Mouse (Mus musculus) bone marrow, adult 2 months (tissue): ENCODE measurements at regions not wholly inside any gene's neighbourhood (a gene's known extent, or its start where the extent isn't known, plus 50 kb on each side); places are given as distances from the start of the nearest gene placed in this dataset.

Experiments
- H3K27ac ChIP-seq: fragments of 200-500 bp; 2 replicates; pipeline ENCODE4 v1.5.1; 2012; ENCODE audit warnings: low read depth, mild to moderate bottlenecking, control low read depth, inconsistent platforms, low read length; ENCODE audit not compliant: control insufficient read depth, poor library complexity, insufficient read depth
- H3K4me1 ChIP-seq: fragments of 200-500 bp; 2 replicates; pipeline ENCODE4 v1.6.1; 2011; ENCODE audit warnings: low read length; ENCODE audit not compliant: control insufficient read depth, insufficient read depth
- H3K4me3 ChIP-seq: fragments of 200-500 bp; replicated peaks from 2 replicates; pipeline ENCODE3; 2011; ENCODE audit warnings: mild to moderate bottlenecking, low read depth, low read length, control low read depth; ENCODE audit not compliant: control insufficient read depth
- CTCF ChIP-seq: fragments of 200-500 bp; IDR thresholded peaks from 2 replicates; pipeline ENCODE4 v1.5.1; 2011; ENCODE audit warnings: low read length, control low read depth; ENCODE audit not compliant: control insufficient read depth, insufficient read depth
- POLR2A ChIP-seq: fragments of 200-500 bp; IDR thresholded peaks from 2 replicates; pipeline ENCODE4 v1.6.1; 2011; ENCODE audit warnings: low read depth, mild to moderate bottlenecking, control low read depth, low read length, borderline replicate concordance; ENCODE audit not compliant: control insufficient read depth
- WGBS: fragments of 180-500 bp; shearing (Covaris S2); methylation state at CpG from one replicate; pipeline ENCODE4 v1.1.7; 2018; 5-methylcytosine and 5-hydroxymethylcytosine counted together

DNA sequence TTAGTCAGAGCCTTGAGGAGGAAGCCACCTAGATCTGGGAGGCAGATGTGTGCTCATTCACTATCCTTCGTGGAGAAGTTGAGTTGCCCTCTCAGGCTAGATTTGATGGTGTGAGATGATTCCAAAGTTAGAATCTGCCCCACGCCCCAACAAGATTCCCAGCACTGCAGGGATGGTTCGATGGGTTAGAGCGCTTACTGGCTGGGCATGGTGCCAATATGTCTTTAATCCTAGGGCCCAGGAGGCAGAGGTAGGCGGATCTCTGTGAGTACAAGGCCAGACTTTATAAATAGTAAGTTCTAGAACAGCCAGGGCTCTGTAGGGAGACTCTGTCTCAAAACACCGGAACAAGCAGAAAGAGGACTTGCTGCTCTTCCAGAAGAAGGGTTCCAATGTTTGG is 65.3 kb upstream of the Wnt7b start:
- Histone ChIP-seq H3K4me1 (no peaks in the 10 kb centered on the region), H3K4me3 (no peak overlapping the region), H3K27ac (no peak overlapping the region)
- TF ChIP-seq POLR2A = no peak
- no peak for TF ChIP-seq CTCF
- WGBS = 50% methylated on average over 6 of the region's 6 CpGs

DNA sequence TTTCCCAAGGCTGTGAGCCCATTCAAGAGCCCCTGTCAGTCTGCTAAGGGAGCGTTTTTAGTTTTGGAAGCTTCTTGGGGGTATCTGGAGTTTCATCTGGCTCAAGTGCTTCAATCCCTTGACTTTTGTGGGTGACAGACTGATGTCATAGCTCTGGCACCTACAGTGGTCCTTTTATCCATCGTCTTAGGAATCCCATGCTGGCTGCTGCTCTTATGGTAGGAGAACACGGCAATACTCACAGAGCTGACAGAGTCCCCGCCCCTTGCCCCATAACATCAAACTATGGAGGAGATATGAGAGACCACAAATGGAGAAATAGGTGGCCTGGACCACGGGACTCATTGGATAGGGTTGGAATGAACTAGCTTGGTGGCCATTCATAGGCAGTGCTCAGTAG is 68.0 kb upstream of the Wnt7b start:
- Histone ChIP-seq H3K27ac (no peak overlapping the region), H3K4me3 (no peak overlapping the region), H3K4me1 (no peaks in the 10 kb centered on the region; the same call in 1 of the 2 replicates)
- TF ChIP-seq POLR2A (no peak), CTCF (no peak)
- 72% methylated on average over 5 of the region's 5 CpGs for WGBS

DNA sequence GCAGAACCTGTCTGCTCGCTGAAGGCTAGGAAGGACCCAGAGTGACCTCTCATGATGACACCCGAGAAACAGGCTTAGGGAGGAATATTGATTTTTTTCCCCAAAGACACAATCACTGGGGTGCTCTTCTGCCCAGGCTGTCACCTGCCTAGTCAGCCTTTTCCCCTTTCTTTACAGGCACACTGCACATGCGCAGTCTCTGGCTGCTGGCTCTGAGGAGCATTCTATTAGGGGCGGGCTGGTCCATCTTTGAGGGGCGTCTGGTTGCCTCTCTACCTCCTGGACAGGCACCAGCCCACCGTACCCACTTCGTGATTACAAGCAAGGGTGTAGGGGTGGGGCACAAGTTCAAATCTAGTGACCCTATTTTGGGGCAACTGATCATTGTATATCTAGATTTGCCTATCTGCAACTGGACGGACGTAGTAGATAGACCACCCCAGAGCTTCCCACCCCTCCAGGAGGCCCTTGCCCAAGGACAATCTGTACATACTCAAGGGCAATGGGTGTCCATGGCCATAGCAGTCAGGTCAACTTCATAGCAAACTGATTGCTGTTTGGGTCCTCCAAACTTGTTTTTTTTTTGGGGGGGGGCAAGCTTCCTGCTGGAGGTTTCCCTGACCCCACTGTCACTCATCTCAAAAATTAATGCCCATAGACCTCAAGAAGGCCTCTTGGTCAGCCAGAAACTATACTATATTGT is 69.6 kb upstream of the Wnt7b start:
- no peaks in the 10 kb centered on the region; the same call in 1 of the 2 replicates for H3K4me1 ChIP-seq
- H3K4me3 ChIP-seq = no peak overlapping the region
- no peak for TF ChIP-seq POLR2A
- TF ChIP-seq CTCF = no peak
- 84% methylated on average over 9 of the region's 9 CpGs for WGBS
- H3K27ac ChIP-seq = no peak overlapping the region

DNA sequence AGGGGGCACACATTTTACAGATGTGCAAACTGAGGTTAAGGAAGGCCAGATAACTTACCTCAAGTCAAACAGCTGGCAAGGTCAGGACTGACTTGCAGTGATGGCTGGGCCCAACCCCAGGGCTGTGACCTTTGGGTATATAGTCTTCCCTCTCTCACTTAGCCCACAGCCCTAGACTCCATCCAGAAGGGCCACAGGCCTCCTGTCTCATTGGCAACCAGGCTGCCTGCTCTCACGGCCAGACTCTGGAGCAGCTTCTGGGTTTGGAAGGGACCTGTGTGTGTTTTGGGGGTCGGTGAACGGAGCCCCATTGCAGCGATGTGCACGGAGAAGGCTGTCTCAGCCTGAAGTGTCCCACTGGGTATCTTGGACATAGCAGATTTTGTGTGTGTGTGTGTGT is 70.2 kb upstream of the Wnt7b start:
- H3K4me3 ChIP-seq = no peak overlapping the region
- peak overlapping the region; percentile 13; the same call in 1 of the 2 replicates for H3K27ac ChIP-seq
- WGBS = 76% methylated on average over 5 of the region's 5 CpGs
- TF ChIP-seq CTCF (no peak), POLR2A (no peak)
- no peaks in the 10 kb centered on the region; the same call in 1 of the 2 replicates for H3K4me1 ChIP-seq

DNA sequence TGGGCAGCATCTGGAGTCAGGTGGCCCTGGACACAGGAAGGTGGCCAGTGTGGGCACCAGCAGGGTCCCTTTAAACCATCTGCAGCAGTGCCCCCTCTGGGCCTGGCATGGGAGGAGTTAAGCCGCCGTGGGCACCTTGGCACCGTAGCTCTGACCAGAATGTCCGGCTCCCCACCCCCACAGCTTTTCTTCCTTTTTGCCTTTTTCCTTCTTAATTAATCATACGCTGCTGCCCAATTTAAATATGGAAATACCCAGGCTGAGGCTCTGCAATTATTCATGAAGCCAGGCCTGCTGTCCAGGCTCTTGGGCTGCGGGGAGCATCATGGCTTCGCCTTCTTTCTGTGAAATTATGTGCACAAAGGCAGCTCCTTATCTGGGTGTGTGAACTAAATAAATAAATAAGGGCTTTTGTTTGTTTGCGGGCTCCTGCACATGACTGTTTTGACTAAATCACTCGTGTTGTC is 70.6 kb upstream of the Wnt7b start:
- no peaks in the 10 kb centered on the region; the same call in 1 of the 2 replicates for H3K4me1 ChIP-seq
- H3K4me3 ChIP-seq = no peak overlapping the region
- WGBS = 20% methylated on average over 9 of the region's 9 CpGs
- TF ChIP-seq POLR2A = no peak
- no peak for TF ChIP-seq CTCF
- H3K27ac ChIP-seq = peak overlapping the region; percentile 13; the same call in 1 of the 2 replicates

DNA sequence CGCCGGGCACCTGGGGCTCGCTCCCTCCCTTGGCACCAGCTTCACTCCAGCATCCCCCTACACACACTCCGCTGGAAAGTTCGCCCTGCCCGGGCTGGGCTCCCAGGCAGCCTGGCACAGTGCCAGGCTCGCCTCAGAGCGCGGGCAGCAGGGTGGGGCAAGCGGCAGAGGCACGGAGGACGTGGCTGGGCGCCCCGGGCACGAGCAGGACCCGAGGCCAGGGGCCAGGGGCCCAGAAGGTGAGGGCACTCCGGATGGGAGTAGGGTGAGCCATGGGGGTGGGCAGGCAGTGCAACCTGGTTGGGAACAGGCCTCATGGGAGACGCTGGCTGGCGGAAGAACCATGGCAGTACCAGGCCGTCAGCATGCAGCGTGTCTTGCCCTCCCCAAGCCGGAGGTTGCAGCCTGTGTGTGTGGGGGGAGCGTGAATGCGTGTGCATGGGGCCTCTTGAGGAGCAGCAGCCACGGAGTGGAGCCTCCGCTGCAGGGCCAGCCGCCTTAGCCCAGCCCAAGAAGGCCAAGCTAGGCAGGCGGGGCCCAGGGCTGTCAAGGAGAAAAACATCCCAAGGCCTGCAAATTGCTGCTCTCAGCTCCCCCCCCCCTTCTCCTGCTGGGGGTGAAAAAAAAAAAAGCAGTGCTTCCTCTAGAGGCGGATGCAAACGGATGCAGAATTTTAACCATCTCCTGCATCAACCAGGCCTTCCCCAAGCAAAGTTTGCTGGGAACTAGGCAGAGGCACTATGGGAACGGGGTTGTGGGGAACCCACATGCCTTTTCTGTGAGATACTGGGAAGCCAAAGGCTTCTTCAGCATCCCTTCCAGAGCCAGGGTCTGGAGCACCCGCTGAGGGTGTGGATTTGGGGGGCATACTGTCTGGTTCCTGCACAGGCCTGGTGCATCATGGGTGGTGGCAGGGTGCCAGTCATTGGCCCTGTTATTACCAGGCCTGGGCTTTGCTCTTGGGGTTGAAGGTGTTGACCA is 71.4 kb upstream of the Wnt7b start:
- TF ChIP-seq CTCF (no peak), POLR2A (peak; percentile 61; the same call in 1 of the 2 replicates)
- under 1% methylated on average over 32 of the region's 32 CpGs for WGBS
- H3K4me3 ChIP-seq = peak overlapping the region; percentile 93
- H3K4me1 ChIP-seq = no peaks in the 10 kb centered on the region; the same call in 1 of the 2 replicates
- peak overlapping the region; percentile 91 for H3K27ac ChIP-seq

DNA sequence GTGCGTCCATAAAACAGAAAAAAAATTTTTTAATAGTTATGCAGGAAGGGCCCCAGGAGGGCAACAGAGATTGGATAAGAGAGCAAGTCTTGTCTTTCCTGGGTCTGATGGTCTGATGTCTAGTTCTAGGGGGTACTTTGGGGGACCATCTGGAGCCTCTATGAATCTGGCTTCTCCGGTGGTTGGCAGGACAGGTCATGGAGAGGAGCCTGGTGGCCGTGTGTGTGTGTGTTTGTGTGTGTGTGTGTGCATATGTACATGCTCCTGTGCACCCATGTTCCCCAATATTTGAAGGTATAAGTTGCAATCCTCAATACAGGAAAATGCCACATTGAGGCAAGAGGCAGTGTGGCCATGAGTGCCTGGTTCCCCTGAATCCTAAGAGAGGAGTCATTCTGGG is 72.5 kb upstream of the Wnt7b start:
- no peak for TF ChIP-seq POLR2A
- TF ChIP-seq CTCF = no peak
- H3K4me3 ChIP-seq = no peak overlapping the region
- 78% methylated on average over 3 of the region's 3 CpGs for WGBS
- no peak overlapping the region for H3K27ac ChIP-seq
- H3K4me1 ChIP-seq = no peaks in the 10 kb centered on the region; the same call in 1 of the 2 replicates

DNA sequence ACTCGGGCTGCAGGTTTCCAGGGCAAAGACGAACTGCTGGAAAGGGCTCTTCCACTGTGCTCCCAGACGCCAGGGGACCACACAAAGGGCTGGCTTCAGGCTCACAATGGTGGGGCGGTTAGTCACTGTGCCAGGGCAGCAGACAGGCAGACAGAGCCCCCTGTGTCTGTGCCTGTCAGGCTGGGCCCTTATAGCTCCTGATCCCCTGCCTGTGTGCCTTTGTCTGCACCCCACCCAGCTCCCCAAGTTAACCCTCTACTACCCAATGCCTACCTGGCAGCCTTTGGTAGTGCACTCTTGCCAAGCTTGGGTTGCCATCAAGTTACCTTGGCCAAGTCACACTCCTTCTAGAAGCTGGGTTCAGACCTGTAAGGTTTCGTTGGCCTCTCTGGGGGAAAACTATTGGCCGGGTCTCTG is 73.5 kb upstream of the Wnt7b start:
- 75% methylated on average over 6 of the region's 6 CpGs for WGBS
- Histone ChIP-seq H3K4me3 (no peak overlapping the region), H3K4me1 (no peaks in the 10 kb centered on the region; the same call in 1 of the 2 replicates), H3K27ac (no peak overlapping the region)
- no peak for TF ChIP-seq POLR2A
- TF ChIP-seq CTCF = no peak
